Mouse (Mus musculus) erythroblast, adult 5-6 weeks (primary cell): Measurements from ENCODE around the gene Ccl27b. TPM values are rescaled to one million over a fixed set of nuclear protein-coding genes. Genes with fewer than 3 reads are reported as not detected.
"Not testable (repeated sequence)": the region's sequence is repeated elsewhere in the genome, so short reads cannot be mapped to it uniquely, and the experiment has no call there.

ENCODE experiments used
- ATAC-seq: replicated peaks from 2 replicates; pipeline ENCODE4 v1.8.0; 2016; ENCODE audit warnings: moderate number of reproducible peaks, mild to moderate bottlenecking, moderate TSS enrichment, inconsistent platforms; ENCODE audit not compliant: poor library complexity, low FRiP score, severe bottlenecking
- total RNA-seq, 2 experiments: library from RNA; stranded (forward) in 1 of 2; stranded (reverse) in 1 of 2; fragments of 150-400 nt in 1 of 2; fragments of 200-764, 138-1000 nt in 1 of 2; gene quantifications; 2 replicates each; pipeline versions ENCODE4 v1.2.3 to v1.2.4; 2015 to 2017; ENCODE audit warnings: low replicate concordance in 2 of 2

The Ccl27b gene
- total RNA-seq (2015; ENCODE audit: low replicate concordance): not detected in 2 replicates
- total RNA-seq (2017; ENCODE audit: low replicate concordance): not detected in 2 replicates

- ATAC-seq: not testable (repeated sequence)
These were observed at the start of gene Ccl27b for GRCm38 (mm10) chr4:42654951-42655350. Gene Ccl27b, plus strand, starts transcription at chr4:42655251.

- not testable (repeated sequence) for ATAC-seq
These were observed 43.2 kb upstream of the Ccl27b start, which contains the start of gene Gm10591 for GRCm38 (mm10) chr4:42611895-42612294. Gene Gm10591, plus strand, starts transcription at chr4:42612195.

- not testable (repeated sequence) for ATAC-seq
These were observed 25.6 kb upstream of the Ccl27b start, which contains the start of gene Gm2564 for GRCm38 (mm10) chr4:42629419-42629818. Gene Gm2564, plus strand, starts transcription at chr4:42629719.

GRCm38 (mm10) chr4:42661793-42662192, 6.7 kb downstream of the Ccl27b start, which contains the start of gene Il11ra2:
Gene Il11ra2, minus strand, starts transcription at chr4:42661893.
- not testable (repeated sequence) for ATAC-seq

GRCm38 (mm10) chr4:42675415-42675814, 20.4 kb downstream of the Ccl27b start:
- not testable (repeated sequence) for ATAC-seq

- ATAC-seq: not testable (repeated sequence)
These were observed 24.3 kb downstream of the Ccl27b start for GRCm38 (mm10) chr4:42679365-42679764.

- ATAC-seq: not testable (repeated sequence)
These were observed 25.6 kb downstream of the Ccl27b start for GRCm38 (mm10) chr4:42680374-42681356.

GRCm38 (mm10) chr4:42681473-42682182, 26.6 kb downstream of the Ccl27b start:
- not testable (repeated sequence) for ATAC-seq

GRCm38 (mm10) chr4:42682183-42682524, 27.1 kb downstream of the Ccl27b start:
- not testable (repeated sequence) for ATAC-seq

Other genes with a start within 250 kb of the Ccl27b start
- not detected in 2 replicates for gene Gm21586, start 215.9 kb upstream of the Ccl27b start, total RNA-seq (2015; ENCODE audit: low replicate concordance)
- not detected in 2 replicates for gene Gm21586, start 215.9 kb upstream of the Ccl27b start, total RNA-seq (2017; ENCODE audit: low replicate concordance)
- not detected in 2 replicates for gene Gm2163, start 188.5 kb upstream of the Ccl27b start, total RNA-seq (2015; ENCODE audit: low replicate concordance)
- gene Gm2163, start 188.5 kb upstream of the Ccl27b start, total RNA-seq (2017; ENCODE audit: low replicate concordance): 0.26 TPM in 1 of 2 replicates, not detected in the other
- 0.19 TPM in 1 of 2 replicates, not detected in the other for gene Fam205a2, start 127.1 kb upstream of the Ccl27b start, total RNA-seq (2015; ENCODE audit: low replicate concordance)
- gene Fam205a2, start 127.1 kb upstream of the Ccl27b start, total RNA-seq (2017; ENCODE audit: low replicate concordance): not detected in 2 replicates
- not detected in 2 replicates for gene Gm10591, start 43.1 kb upstream of the Ccl27b start, total RNA-seq (2015; ENCODE audit: low replicate concordance)
- not detected in 2 replicates for gene Gm10591, start 43.1 kb upstream of the Ccl27b start, total RNA-seq (2017; ENCODE audit: low replicate concordance)
- not detected in 2 replicates for gene Gm2564, start 25.5 kb upstream of the Ccl27b start, total RNA-seq (2015; ENCODE audit: low replicate concordance)
- gene Gm2564, start 25.5 kb upstream of the Ccl27b start, total RNA-seq (2017; ENCODE audit: low replicate concordance): not detected in 2 replicates
- not detected in 2 replicates for gene Il11ra2, start 6.6 kb downstream of the Ccl27b start, total RNA-seq (2015; ENCODE audit: low replicate concordance)
- not detected in 2 replicates for gene Il11ra2, start 6.6 kb downstream of the Ccl27b start, total RNA-seq (2017; ENCODE audit: low replicate concordance)
- gene 4930578G10Rik, start 80.3 kb downstream of the Ccl27b start, total RNA-seq (2015; ENCODE audit: low replicate concordance): not detected in 2 replicates
- not detected in 2 replicates for gene 4930578G10Rik, start 80.3 kb downstream of the Ccl27b start, total RNA-seq (2017; ENCODE audit: low replicate concordance)
- gene Ccl19, start 101.3 kb downstream of the Ccl27b start, total RNA-seq (2015; ENCODE audit: low replicate concordance): not detected in 2 replicates
- gene Ccl19, start 101.3 kb downstream of the Ccl27b start, total RNA-seq (2017; ENCODE audit: low replicate concordance): not detected in 2 replicates
- not detected in 2 replicates for gene Ccl21a, start 118.7 kb downstream of the Ccl27b start, total RNA-seq (2015; ENCODE audit: low replicate concordance)
- not detected in 2 replicates for gene Ccl21a, start 118.7 kb downstream of the Ccl27b start, total RNA-seq (2017; ENCODE audit: low replicate concordance)
- gene Fam205a1, start 198.6 kb downstream of the Ccl27b start, total RNA-seq (2015; ENCODE audit: low replicate concordance): 3.8 and 4.0 TPM in 2 replicates
- gene Fam205a1, start 198.6 kb downstream of the Ccl27b start, total RNA-seq (2017; ENCODE audit: low replicate concordance): 1.8 and 2.6 TPM in 2 replicates
- gene Gm12394, start 201.5 kb downstream of the Ccl27b start, total RNA-seq (2015; ENCODE audit: low replicate concordance): not detected in 2 replicates
- not detected in 2 replicates for gene Gm12394, start 201.5 kb downstream of the Ccl27b start, total RNA-seq (2017; ENCODE audit: low replicate concordance)
- gene Fam205c, start 219.0 kb downstream of the Ccl27b start, total RNA-seq (2015; ENCODE audit: low replicate concordance): not detected in 2 replicates
- 0.56 TPM in 1 of 2 replicates, not detected in the other for gene Fam205c, start 219.0 kb downstream of the Ccl27b start, total RNA-seq (2017; ENCODE audit: low replicate concordance)